Mouse (Mus musculus) limb, embryonic 10.5 days (tissue): ENCODE measurements at regions not wholly inside any gene's neighbourhood (a gene's known extent, or its start where the extent isn't known, plus 50 kb on each side); places are given as distances from the start of the nearest gene placed in this dataset.

Experiments
- DNase-seq: peaks from one replicate; pipeline ENCODE4 v3.0.0-alpha.2; 2017; ENCODE audit warnings: low spot score
- H3K27ac ChIP-seq: fragments of 300-500 bp; sonication (generic); 2 replicates; pipeline ENCODE4 v1.5.1; 2016; ENCODE audit warnings: mild to moderate bottlenecking
- H3K27me3 ChIP-seq: fragments of 300-500 bp; sonication (generic); 2 replicates; pipeline ENCODE4 v1.6.1; 2016; ENCODE audit warnings: low read depth, mild to moderate bottlenecking; ENCODE audit not compliant: poor library complexity, severe bottlenecking
- H3K36me3 ChIP-seq: fragments of 300-500 bp; sonication (generic); 2 replicates; pipeline ENCODE4 v1.6.1; 2016; ENCODE audit warnings: mild to moderate bottlenecking, moderate library complexity
- H3K4me1 ChIP-seq: fragments of 300-500 bp; sonication (generic); 2 replicates; pipeline ENCODE4 v1.6.1; 2016
- H3K4me3 ChIP-seq: fragments of 300-500 bp; sonication (generic); 2 replicates; pipeline ENCODE4 v1.5.1; 2016; ENCODE audit warnings: mild to moderate bottlenecking, moderate library complexity
- H3K9me3 ChIP-seq: fragments of 300-500 bp; sonication (generic); replicated peaks from 2 replicates; pipeline ENCODE4 v1.6.1; 2016; ENCODE audit warnings: mild to moderate bottlenecking
- WGBS: fragments of 180-500 bp; shearing (Covaris S2); methylation state at CpG from one replicate; pipeline ENCODE4 v1.1.7; 2016; 5-methylcytosine and 5-hydroxymethylcytosine counted together

GRCm38 (mm10) chr5:101236163-101236693 lies 390.7 kb downstream of the Gpat3 start:
- no peak for DNase-seq
- Histone ChIP-seq H3K27ac (no peak overlapping the region), H3K9me3 (no peaks in the 10 kb centered on the region), H3K27me3 (no peaks in the 10 kb centered on the region), H3K4me1 (peaks cover 5% of the 10 kb centered on the region; the same call in 1 of the 2 replicates), H3K4me3 (no peak overlapping the region), H3K36me3 (no peaks in the 10 kb centered on the region)
- 83% methylated on average over 9 of the region's 9 CpGs for whole genome bisulfite sequencing

- 90% methylated on average over 10 of the region's 10 CpGs for WGBS
- no peak for DNase-seq
- no peaks in the 10 kb centered on the region for H3K36me3 ChIP-seq
Observed at GRCm38 (mm10) chr5:101222390-101222789, 376.9 kb downstream of the Gpat3 start.

GRCm38 (mm10) chr5:101218082-101218481 lies 372.6 kb downstream of the Gpat3 start:
- Histone ChIP-seq H3K36me3 (no peaks in the 10 kb centered on the region), H3K4me1 (no peaks in the 10 kb centered on the region), H3K27ac (no peak overlapping the region), H3K4me3 (no peak overlapping the region), H3K9me3 (no peaks in the 10 kb centered on the region), H3K27me3 (no peaks in the 10 kb centered on the region)
- DNase-seq = no peak
- WGBS = 91% methylated on average over 3 of the region's 3 CpGs

More at GRCm38 (mm10) chr5:101222390-101222789, 376.9 kb downstream of the Gpat3 start:
- Histone ChIP-seq H3K27ac (no peak overlapping the region), H3K27me3 (no peaks in the 10 kb centered on the region), H3K9me3 (no peaks in the 10 kb centered on the region), H3K4me1 (no peaks in the 10 kb centered on the region), H3K4me3 (no peak overlapping the region)

- Histone ChIP-seq H3K4me3 (no peak overlapping the region), H3K27ac (no peak overlapping the region), H3K4me1 (no peaks in the 10 kb centered on the region), H3K9me3 (no peaks in the 10 kb centered on the region), H3K27me3 (no peaks in the 10 kb centered on the region), H3K36me3 (no peaks in the 10 kb centered on the region)
- DNase-seq = no peak
- 86% methylated on average over 10 of the region's 10 CpGs for WGBS
Observed at GRCm38 (mm10) chr5:101216837-101217571, 371.5 kb downstream of the Gpat3 start.

GRCm38 (mm10) chr5:101211974-101212373 lies 366.5 kb downstream of the Gpat3 start:
- H3K4me3 ChIP-seq = no peak overlapping the region
- no peaks in the 10 kb centered on the region for H3K27me3 ChIP-seq
- no peak overlapping the region for H3K27ac ChIP-seq
- H3K4me1 ChIP-seq = no peaks in the 10 kb centered on the region
- H3K36me3 ChIP-seq = no peaks in the 10 kb centered on the region
- no peaks in the 10 kb centered on the region for H3K9me3 ChIP-seq
- no peak for DNase-seq
- WGBS = 90% methylated on average over 4 of the region's 4 CpGs

GRCm38 (mm10) chr5:101208150-101208549 lies 362.6 kb downstream of the Gpat3 start:
- Histone ChIP-seq H3K27ac (no peak overlapping the region), H3K4me3 (no peak overlapping the region), H3K36me3 (no peaks in the 10 kb centered on the region), H3K27me3 (no peaks in the 10 kb centered on the region), H3K9me3 (no peaks in the 10 kb centered on the region), H3K4me1 (no peaks in the 10 kb centered on the region)
- DNase-seq = no peak
- 89% methylated on average over 5 of the region's 5 CpGs for WGBS

GRCm38 (mm10) chr5:101195501-101195900 lies 350.0 kb downstream of the Gpat3 start:
- H3K27me3 ChIP-seq = no peaks in the 10 kb centered on the region
- H3K36me3 ChIP-seq = no peaks in the 10 kb centered on the region
- H3K4me1 ChIP-seq = peaks cover 5% of the 10 kb centered on the region; the same call in 1 of the 2 replicates
- no peaks in the 10 kb centered on the region for H3K9me3 ChIP-seq
- DNase-seq = no peak
- H3K4me3 ChIP-seq = no peak overlapping the region
- H3K27ac ChIP-seq = no peak overlapping the region
- 80% methylated on average over 4 of the region's 4 CpGs for WGBS

GRCm38 (mm10) chr5:101190976-101191375 lies 345.5 kb downstream of the Gpat3 start:
- H3K9me3 ChIP-seq = no peaks in the 10 kb centered on the region
- peaks cover 10% of the 10 kb centered on the region for H3K4me1 ChIP-seq
- H3K36me3 ChIP-seq = no peaks in the 10 kb centered on the region
- H3K27me3 ChIP-seq = no peaks in the 10 kb centered on the region
- WGBS = 95% methylated on average over 2 of the region's 2 CpGs
- DNase-seq = no peak
- no peak overlapping the region for H3K4me3 ChIP-seq
- no peak overlapping the region for H3K27ac ChIP-seq

- no peaks in the 10 kb centered on the region for H3K36me3 ChIP-seq
- H3K9me3 ChIP-seq = no peaks in the 10 kb centered on the region
- DNase-seq = no peak
- no peak overlapping the region for H3K4me3 ChIP-seq
- peaks cover 10% of the 10 kb centered on the region for H3K4me1 ChIP-seq
- 91% methylated on average over 9 of the region's 9 CpGs for whole genome bisulfite sequencing
- no peaks in the 10 kb centered on the region for H3K27me3 ChIP-seq
- no peak overlapping the region for H3K27ac ChIP-seq
Observed at GRCm38 (mm10) chr5:101173183-101173582, 327.7 kb downstream of the Gpat3 start.

- DNase-seq = no peak
- no peaks in the 10 kb centered on the region for H3K9me3 ChIP-seq
- peaks cover 10% of the 10 kb centered on the region for H3K4me1 ChIP-seq
- H3K27me3 ChIP-seq = no peaks in the 10 kb centered on the region
- no peak overlapping the region for H3K4me3 ChIP-seq
- H3K36me3 ChIP-seq = no peaks in the 10 kb centered on the region
- 89% methylated on average over 10 of the region's 10 CpGs for WGBS
- no peak overlapping the region for H3K27ac ChIP-seq
Observed at GRCm38 (mm10) chr5:101172782-101173181, 327.3 kb downstream of the Gpat3 start.

GRCm38 (mm10) chr5:101169074-101169473 lies 323.6 kb downstream of the Gpat3 start:
- Histone ChIP-seq H3K4me3 (no peak overlapping the region), H3K27ac (no peak overlapping the region), H3K36me3 (no peaks in the 10 kb centered on the region), H3K9me3 (no peaks in the 10 kb centered on the region), H3K4me1 (peaks cover 4% of the 10 kb centered on the region), H3K27me3 (no peaks in the 10 kb centered on the region)
- no peak for DNase-seq
- WGBS = 47% methylated on average over 2 of the region's 2 CpGs

- no peaks in the 10 kb centered on the region for H3K27me3 ChIP-seq
Observed at GRCm38 (mm10) chr5:101163624-101164213, 318.2 kb downstream of the Gpat3 start.

GRCm38 (mm10) chr5:101163112-101163511 lies 317.6 kb downstream of the Gpat3 start:
- no peak for DNase-seq
- H3K27ac ChIP-seq = no peak overlapping the region
- H3K4me1 ChIP-seq = no peaks in the 10 kb centered on the region
- H3K9me3 ChIP-seq = no peaks in the 10 kb centered on the region
- no peaks in the 10 kb centered on the region for H3K36me3 ChIP-seq
- H3K27me3 ChIP-seq = no peaks in the 10 kb centered on the region
- no peak overlapping the region for H3K4me3 ChIP-seq
- 60% methylated on average over 5 of the region's 5 CpGs for WGBS

More at GRCm38 (mm10) chr5:101163624-101164213, 318.2 kb downstream of the Gpat3 start:
- Histone ChIP-seq H3K27ac (no peak overlapping the region), H3K36me3 (no peaks in the 10 kb centered on the region), H3K4me1 (no peaks in the 10 kb centered on the region), H3K9me3 (no peaks in the 10 kb centered on the region), H3K4me3 (no peak overlapping the region)
- WGBS = 66% methylated on average over 8 of the region's 8 CpGs
- DNase-seq = no peak
